Mouse (Mus musculus) heart, postnatal 14 days (tissue): ENCODE data around the gene Prop1. TPM values are rescaled to one million over a fixed set of nuclear protein-coding genes. Genes with fewer than 3 reads are reported as not detected.

Experiments
- total RNA-seq, 2 experiments: library from RNA; stranded (reverse); gene quantifications; 2 replicates each; pipeline ENCODE4 v1.2.3; 2021

Prop1 gene
- total RNA-seq, 2 experiments from 2014 or later: not detected

Other genes with a start within 250 kb of the Prop1 start
- 1 to 10 TPM; 5.0 to 5.3 TPM for gene Zfp354c, start 126.0 kb downstream of the Prop1 start, total RNA-seq
- 1 to 10 TPM in 1 of 2 experiments, under 1 TPM in 1; 0.76 to 1.1 TPM for gene Zfp879, start 112.2 kb downstream of the Prop1 start, total RNA-seq
- not detected for gene Grm6, start 103.1 kb downstream of the Prop1 start, total RNA-seq
- gene Zfp454, start 66.1 kb downstream of the Prop1 start, total RNA-seq: 1 to 10 TPM in 1 of 2 experiments, under 1 TPM in 1; 0.78 to 1.3 TPM
- gene Zfp2, start 37.6 kb downstream of the Prop1 start, total RNA-seq: 1 to 10 TPM; 2.6 to 3.2 TPM
- 1 to 10 TPM in 1 of 2 experiments, under 1 TPM in 1; 0.96 to 1.7 TPM for gene Zfp354b, start 22.1 kb downstream of the Prop1 start, total RNA-seq
- not detected for gene 4933414I15Rik, start 10.0 kb downstream of the Prop1 start, total RNA-seq
- gene Olfr1378, start 12.8 kb upstream of the Prop1 start, total RNA-seq: not detected
- gene Olfr1377, start 28.2 kb upstream of the Prop1 start, total RNA-seq: not detected
- gene Olfr51, start 49.8 kb upstream of the Prop1 start, total RNA-seq: not detected
- not detected for gene Olfr54, start 60.5 kb upstream of the Prop1 start, total RNA-seq
- gene Olfr1375, start 94.3 kb upstream of the Prop1 start, total RNA-seq: not detected
- 1 to 10 TPM; 1.7 to 2.1 TPM for gene Zfp354a, start 105.5 kb upstream of the Prop1 start, total RNA-seq